Mouse (Mus musculus) Patski (cell line): ENCODE measurements at regions not wholly inside any gene's neighbourhood (a gene's known extent, or its start where the extent isn't known, plus 50 kb on each side); places are given as distances from the start of the nearest gene placed in this dataset.
"Not testable (repeated sequence)": the region's sequence is repeated elsewhere in the genome, so short reads cannot be mapped to it uniquely, and the experiment has no call there.

Experiments
- ATAC-seq: fragments of 100-300 bp; one replicate; pipeline ENCODE4 v1.8.0; 2021
- CTCF ChIA-PET: fragments of 350-600 bp; sonication (Branson Sonifier 250); formaldehyde crosslinking; loops from one replicate; lab custom pipeline; 2022; ENCODE audit warnings: inconsistent platforms; lab: Charles Lee
- POLR2A ChIA-PET: fragments of 350-600 bp; sonication (Branson Sonifier 250); formaldehyde crosslinking; loops from one replicate; lab custom pipeline; 2022; ENCODE audit warnings: antibody characterized with exemption, inconsistent platforms; lab: Charles Lee
- DNase-seq: peaks from one replicate; pipeline ENCODE4 v3.0.0-alpha.2; 2011; ENCODE audit warnings: low read depth, low spot score
- H3K27me3 ChIP-seq: fragments of 371-371 bp; one replicate; pipeline ENCODE4 v1.5.1; 2021
- CTCF ChIP-seq: fragments of 100-300 bp; IDR thresholded peaks from one replicate; pipeline ENCODE4 v1.5.1; 2021
- in situ Hi-C: fragments of 300-500 bp; cut with MboI; formaldehyde crosslinking; loops from 3 replicates; pipeline ENCODE4 v1.11.1; 2018; ENCODE audit warnings: low pct_unique_long_range_greater_than_20kb, mixed read lengths

DNA sequence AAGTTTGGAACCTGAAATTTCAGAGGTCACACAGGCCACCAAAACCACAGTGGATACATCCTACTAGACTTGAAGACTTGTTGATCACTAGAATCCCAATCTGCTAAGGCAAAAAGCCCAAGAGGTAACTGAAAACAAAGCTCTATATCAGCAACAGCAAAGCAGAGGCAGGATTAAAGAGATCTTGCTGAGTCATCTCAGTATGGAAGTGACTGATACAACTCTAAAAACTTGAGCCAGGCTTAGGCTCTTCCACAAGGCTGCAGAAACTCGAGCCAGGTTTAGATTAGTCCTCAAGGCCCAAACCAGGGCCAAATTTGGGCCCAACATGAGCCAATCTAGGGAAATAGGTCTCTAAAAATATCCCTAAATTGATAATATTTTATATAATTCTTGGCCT, 56.2 kb downstream of the Speer3 start:
- DNase-seq = no peak
- POLR2A ChIA-PET = no interaction called here
- CTCF ChIA-PET = no interaction called here
- no peak for TF ChIP-seq CTCF
- no peak for ATAC-seq
- no peaks in the 10 kb centered on the region for H3K27me3 ChIP-seq
- in situ Hi-C loops = no loop called here

DNA sequence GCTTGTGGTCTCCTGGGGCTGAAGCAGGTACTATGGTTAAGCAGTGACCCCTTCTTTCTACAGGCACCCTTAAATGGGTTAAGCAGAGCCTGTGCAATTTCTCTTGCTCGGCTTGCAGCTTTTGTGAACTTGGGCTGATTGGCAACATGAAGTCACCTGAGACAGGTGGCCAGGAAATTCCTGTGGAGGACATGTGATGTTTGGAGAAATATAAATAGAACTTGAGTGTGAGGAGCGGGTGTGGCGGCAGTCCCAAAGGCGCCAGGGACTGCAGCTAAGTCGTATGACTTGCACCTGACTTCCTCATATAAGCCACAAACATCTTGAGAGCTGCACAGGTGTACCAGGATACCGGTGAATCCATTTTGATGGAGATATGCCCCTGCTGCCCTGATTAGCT, 88.8 kb downstream of the Speer3 start:
- in situ Hi-C loops = loop anchor here (10.0 kb wide), 1 partner anchor 45 kb away; no protein-coding TSS in a partner anchor
- POLR2A ChIA-PET, CTCF ChIA-PET, H3K27me3 ChIP-seq, DNase-seq, ATAC-seq: not testable (repeated sequence)

DNA sequence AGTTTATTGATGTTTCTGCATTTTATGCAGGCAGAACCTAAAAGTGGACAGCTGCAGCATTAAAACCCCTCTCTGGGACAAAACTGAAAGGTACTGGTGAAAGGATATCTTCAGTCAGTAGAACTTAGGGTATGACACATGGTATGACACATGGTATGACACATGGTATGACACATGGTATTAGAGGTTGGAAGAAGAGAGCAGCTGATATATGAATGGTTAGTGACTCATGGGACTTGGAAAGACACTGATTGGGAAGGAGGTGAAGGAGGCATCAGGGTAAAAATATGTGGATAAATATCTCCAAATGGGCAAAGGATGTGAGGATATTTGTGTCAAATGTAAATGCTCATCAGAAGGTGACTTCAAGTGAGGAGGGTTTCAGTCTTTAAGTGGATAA, 97.0 kb downstream of the Speer3 start:
- in situ Hi-C loops = loop anchor here (10.0 kb wide), 1 partner anchor 54 kb away; no protein-coding TSS in a partner anchor
- no peak for TF ChIP-seq CTCF
- ChIA-PET POLR2A (no interaction called here), CTCF (no interaction called here)
- H3K27me3 ChIP-seq = no peaks in the 10 kb centered on the region
- ATAC-seq (no peak), DNase-seq (no peak)

DNA sequence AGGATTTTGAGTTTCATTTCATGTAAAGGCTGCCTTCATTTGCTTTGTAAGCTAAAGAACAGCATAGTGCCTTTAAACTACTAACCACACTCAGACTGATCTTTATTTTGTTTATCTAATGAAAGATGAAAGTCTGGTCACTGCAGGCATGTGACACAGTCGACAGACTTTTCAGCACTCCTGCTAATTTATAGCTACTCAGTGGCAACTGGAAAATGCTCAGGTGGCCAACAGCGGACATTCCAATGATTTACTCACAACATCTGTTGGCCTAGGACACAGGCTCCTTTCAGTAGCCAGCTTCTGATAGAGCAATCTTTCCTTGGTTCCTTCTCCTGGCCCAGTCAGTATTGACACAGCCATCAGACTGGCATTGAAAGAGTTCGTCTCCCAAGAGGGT, 116.8 kb upstream of the Sema3e start:
- DNase-seq (no peak), ATAC-seq (no peak)
- ChIA-PET POLR2A (interaction anchor here (0.7 kb wide), 1 partner anchor 1057 kb away, joined by 3 read pairs; no protein-coding TSS in a partner anchor), CTCF (no interaction called here)
- in situ Hi-C loops = no loop called here
- TF ChIP-seq CTCF = no peak
- no peaks in the 10 kb centered on the region for H3K27me3 ChIP-seq

DNA sequence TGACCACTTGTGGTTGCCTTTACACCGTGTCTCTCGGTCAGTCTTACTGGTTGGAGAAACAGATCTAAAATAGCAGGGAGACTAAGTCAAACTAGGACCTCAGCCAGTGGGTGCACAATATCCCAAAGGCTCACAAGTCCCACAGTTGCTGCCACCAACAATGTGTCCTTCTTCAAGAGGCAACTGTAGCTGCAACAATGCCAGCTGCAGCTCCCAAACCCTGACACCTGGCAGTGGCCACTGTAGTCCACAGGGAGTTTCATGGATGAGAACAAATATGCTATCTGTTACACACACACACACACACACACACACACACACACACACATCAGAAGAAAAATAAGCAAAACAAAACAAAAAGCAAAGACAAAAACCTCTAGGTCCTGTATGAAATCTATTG, 107.7 kb upstream of the Sema3e start:
- CTCF ChIA-PET = no interaction called here
- in situ Hi-C loops = no loop called here
- DNase-seq = no peak
- no peak for TF ChIP-seq CTCF
- no peak for ATAC-seq
- POLR2A ChIA-PET = no interaction called here
- no peaks in the 10 kb centered on the region for H3K27me3 ChIP-seq

DNA sequence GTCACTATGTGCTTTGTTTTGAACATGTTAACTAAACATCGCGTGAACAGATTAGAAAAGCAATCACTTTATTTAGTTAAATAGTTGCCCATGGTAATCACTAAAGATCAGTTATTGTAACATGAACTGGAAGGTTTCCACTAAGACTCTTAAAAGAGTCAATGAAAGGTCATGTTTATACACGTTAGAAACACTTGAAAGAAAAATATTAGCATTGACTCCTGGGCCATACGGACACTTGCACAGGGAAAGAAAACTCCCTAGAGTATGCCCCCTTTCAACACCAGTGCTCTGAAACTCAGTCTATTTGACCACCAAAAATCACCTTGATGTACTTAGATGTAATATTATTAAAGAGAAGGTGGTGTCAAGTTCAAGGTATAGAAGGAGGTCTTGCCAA, 102.8 kb upstream of the Sema3e start:
- H3K27me3 ChIP-seq = no peaks in the 10 kb centered on the region
- ATAC-seq = no peak
- TF ChIP-seq CTCF = no peak
- in situ Hi-C loops = no loop called here
- ChIA-PET POLR2A (no interaction called here), CTCF (interaction anchor here (1.5 kb wide), 1 partner anchor 24 kb away, joined by 3 read pairs; no protein-coding TSS in a partner anchor)
- DNase-seq = no peak

DNA sequence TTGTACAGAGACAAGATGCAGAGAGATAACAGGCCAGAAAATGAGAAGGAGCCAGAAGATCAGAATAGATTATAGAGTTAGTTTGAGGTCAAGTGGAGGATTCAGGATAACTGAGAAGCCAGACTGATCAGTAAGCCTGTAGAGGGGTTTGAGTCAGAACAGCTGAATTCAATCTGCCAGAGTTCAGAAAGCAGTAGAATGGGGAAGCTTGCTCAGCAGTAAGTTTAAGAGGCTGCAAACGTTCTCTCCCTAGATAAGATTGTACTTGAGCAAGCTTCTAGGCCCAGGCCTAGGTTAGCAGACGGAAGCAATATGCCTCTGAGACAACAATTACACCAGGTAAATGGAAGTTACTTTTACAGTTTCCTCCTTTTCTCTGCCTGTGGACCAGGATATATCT, 94.1 kb upstream of the Sema3e start:
- ChIA-PET CTCF (interaction anchor here (1.8 kb wide), 1 partner anchor 15 kb away, joined by 4 read pairs; no protein-coding TSS in a partner anchor), POLR2A (no interaction called here)
- no peaks in the 10 kb centered on the region for H3K27me3 ChIP-seq
- DNase-seq (no peak), ATAC-seq (peak; percentile 55)
- in situ Hi-C loops = no loop called here
- TF ChIP-seq CTCF = no peak

DNA sequence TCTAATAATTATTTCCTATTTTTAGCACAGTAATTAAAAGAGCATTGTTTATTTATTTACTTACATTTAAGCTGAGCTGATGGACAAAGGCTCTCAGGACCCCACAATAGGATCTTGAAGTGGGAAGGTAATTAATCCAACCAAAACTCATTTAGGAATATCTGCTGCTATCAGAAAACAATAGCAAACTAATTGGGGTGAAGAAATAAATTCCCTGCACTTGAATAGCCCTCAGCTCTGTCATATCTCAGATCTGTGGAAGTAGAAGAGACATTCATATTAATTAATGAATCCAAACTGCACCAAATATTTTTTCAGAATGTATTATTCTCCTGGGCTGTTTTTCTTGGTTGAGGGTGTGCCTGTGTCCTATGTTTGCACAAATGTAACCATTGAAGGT, 73.7 kb upstream of the Sema3e start:
- TF ChIP-seq CTCF = no peak
- ChIA-PET POLR2A (no interaction called here), CTCF (interaction anchor here (0.8 to 1.9 kb wide), 2 partner anchors 11 to 20 kb away, joined by 3 to 7 read pairs; no protein-coding TSS in a partner anchor)
- ATAC-seq (no peak), DNase-seq (no peak)
- H3K27me3 ChIP-seq = no peaks in the 10 kb centered on the region
- in situ Hi-C loops = no loop called here

DNA sequence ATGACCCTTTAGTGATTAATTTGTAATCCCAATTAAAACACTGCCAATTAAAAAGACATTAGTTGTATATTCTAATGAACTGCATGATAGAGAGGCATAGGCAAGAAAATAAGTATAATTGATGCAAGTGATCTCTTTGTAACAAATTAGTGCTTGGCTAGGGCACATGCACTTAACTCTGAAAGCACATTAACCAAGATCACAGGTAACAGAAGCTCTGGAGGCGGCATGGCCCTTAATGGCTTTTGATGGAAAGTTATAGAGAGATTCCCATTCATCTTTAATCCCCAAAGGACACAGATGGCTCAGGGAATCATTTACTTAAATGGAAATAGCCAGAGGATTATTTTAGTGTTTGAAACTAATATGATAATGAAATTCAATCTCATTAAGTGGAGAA, 69.5 kb upstream of the Sema3e start:
- ATAC-seq = no peak
- CTCF ChIA-PET = no interaction called here
- no peak for DNase-seq
- no peaks in the 10 kb centered on the region for H3K27me3 ChIP-seq
- POLR2A ChIA-PET = no interaction called here
- TF ChIP-seq CTCF = no peak
- in situ Hi-C loops = no loop called here

DNA sequence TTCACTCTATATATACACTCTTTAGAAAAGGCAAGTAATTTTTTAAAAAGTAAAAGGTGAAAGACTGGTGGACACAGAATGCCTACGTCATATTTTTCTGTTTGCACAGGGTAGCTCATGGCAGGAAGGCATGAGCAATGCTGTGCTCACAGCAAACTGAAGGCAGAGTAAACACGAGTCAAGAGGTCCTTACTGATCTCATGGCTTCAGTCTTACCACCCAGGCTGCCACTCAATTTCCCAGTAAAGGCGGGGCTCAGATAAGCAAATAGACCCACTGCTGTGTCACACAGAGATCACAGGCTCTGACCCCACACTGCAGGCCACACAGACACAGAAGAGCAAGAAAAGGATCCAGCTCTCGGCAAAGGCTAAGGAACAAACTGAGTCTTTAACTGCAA, 65.5 kb upstream of the Sema3e start:
- DNase-seq (no peak), ATAC-seq (no peak)
- in situ Hi-C loops = no loop called here
- ChIA-PET CTCF (interaction anchor here (2.1 to 3.1 kb wide), 2 partner anchors 11 to 12 kb away, joined by 6 to 15 read pairs; no protein-coding TSS in a partner anchor), POLR2A (no interaction called here)
- TF ChIP-seq CTCF = no peak
- no peaks in the 10 kb centered on the region for H3K27me3 ChIP-seq

DNA sequence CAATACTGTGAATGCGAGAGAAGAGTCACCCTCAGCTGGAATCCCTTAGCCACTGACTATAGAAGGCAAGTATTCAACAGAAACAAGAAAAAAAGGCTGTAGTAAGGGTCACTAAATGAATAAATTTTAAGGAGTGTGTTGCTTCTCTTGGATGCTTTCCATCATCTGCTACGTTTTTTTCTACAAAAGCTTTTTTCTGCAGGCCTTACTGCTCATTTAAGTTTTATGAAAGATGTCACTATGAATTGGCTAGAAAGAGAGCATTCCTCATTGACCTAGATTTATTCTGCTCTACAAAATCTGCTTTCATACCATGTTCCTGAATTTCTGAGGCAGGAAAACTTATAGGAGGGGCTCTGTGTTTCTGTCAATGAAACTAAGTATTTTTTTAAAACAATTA, 59.2 kb upstream of the Sema3e start:
- ChIA-PET CTCF (no interaction called here), POLR2A (no interaction called here)
- in situ Hi-C loops = no loop called here
- DNase-seq = no peak
- ATAC-seq = no peak
- TF ChIP-seq CTCF = no peak
- H3K27me3 ChIP-seq = no peaks in the 10 kb centered on the region

DNA sequence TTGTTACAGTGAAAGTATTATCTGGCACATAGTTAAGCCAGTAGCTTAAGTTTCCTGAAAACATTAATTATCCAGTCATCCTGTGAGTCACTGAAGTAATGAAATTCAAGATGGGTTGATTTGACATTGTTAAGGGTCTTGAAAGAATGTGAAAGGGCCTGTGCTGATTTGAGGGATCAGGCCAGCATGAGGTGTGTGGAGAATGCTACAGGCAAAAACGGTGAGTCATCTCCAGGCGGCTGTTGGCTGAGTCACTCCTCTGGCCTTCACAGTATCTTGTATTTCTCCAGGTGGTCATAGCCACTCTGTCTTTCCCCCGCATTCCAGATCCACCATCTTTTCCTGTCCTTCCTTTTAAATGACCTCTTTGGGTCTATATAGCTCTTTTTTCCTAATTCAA, 50.4 kb upstream of the Sema3e start:
- CTCF ChIA-PET = interaction anchor here (1.4 to 1.7 kb wide), 2 partner anchors 9 to 19 kb away, joined by 4 read pairs; no protein-coding TSS in a partner anchor
- DNase-seq (peak; percentile 87), ATAC-seq (peak; percentile 100)
- no peaks in the 10 kb centered on the region for H3K27me3 ChIP-seq
- POLR2A ChIA-PET = no interaction called here
- no peak for TF ChIP-seq CTCF
- in situ Hi-C loops = no loop called here
